Comparison of ENCODE assay signal across 8 mouse cellular contexts in genomic region chr19:53528752-53529454, GRCm38 (mm10). TPM values are rescaled to one million over a fixed set of nuclear protein-coding genes. Genes with fewer than 3 reads are reported as not detected.
DNase-seq lines count a peak whose midpoint lies in the region; ATAC-seq lines count a peak whose summit lies in the region.

Dusp5 (plus strand) TSS chr19:53529109.

- intact Hi-C loops in gastrocnemius, postnatal 14 days (cut with DNase I; ENCODE audit: low total_unique reads): no loop called here
- intact Hi-C loops in left cerebral cortex, postnatal 10 days (cut with DNase I): loop anchor here (5.0 kb wide), 1 partner anchor 112 kb away; no protein-coding TSS in a partner anchor

- peak; percentile 89 for ATAC-seq in inflammation-experienced regulatory T-cells, adult 6 months
- ATAC-seq in megakaryocyte-erythroid progenitor cell, adult 5-6 weeks (replicated peaks; ENCODE audit: low FRiP score, low TSS enrichment, poor library complexity, severe bottlenecking): peak; percentile 98

- peak; percentile 90 for DNase-seq in adipocyte (ENCODE audit: low spot score)
- DNase-seq in embryo, embryonic 10 days (ENCODE audit: low spot score): peak; percentile 97
- peak; percentile 96 for DNase-seq in gastrocnemius, postnatal 14 days
- peak; percentile 93 to 97 for DNase-seq in left cerebral cortex, postnatal 10 days (ENCODE audit: extremely low spot score in 1 of 2, low spot score in 2 of 2)
- DNase-seq in right cerebral cortex, postnatal 25 days: peak; percentile 96
- peak; percentile 96 to 98 for DNase-seq in urinary bladder, postnatal 4 days (ENCODE audit: low spot score in 2 of 2)

RNA-seq across cellular contexts. Expression of gene Dusp5, which starts in this region (rescaled TPM):
- total RNA-seq in gastrocnemius, postnatal 14 days (2021): 1 to 10 TPM; 1.3 to 2.2 TPM
- polyA plus RNA-seq in inflammation-experienced regulatory T-cells, adult 6 months (2017; shearing (Covaris generic)): 10 to 100 TPM in 1 of 3 experiments, 1 to 10 TPM in 2; 5.8 to 13.8 (median 6.4) TPM
- 1 to 10 TPM; 5.4 to 5.5 TPM for total RNA-seq in left cerebral cortex, postnatal 10 days (2021)
- 1.6 and 2.9 TPM in 2 replicates for total RNA-seq in megakaryocyte-erythroid progenitor cell, adult 5-6 weeks (2014; fragmentation: Nextera tagmentation)
- 5.4 and 12.3 TPM in 2 replicates for total RNA-seq in megakaryocyte-erythroid progenitor cell, adult 5-6 weeks (2017)

Comparison
In these comparisons a context has a peak if more than half of its experiments do, and no peak if none do; other contexts are left out.
1. Peak in every context shown above with its lines: DNase-seq and ATAC-seq.